Mouse (Mus musculus): ENCODE data around the gene H2-Eb2. TPM values are rescaled to one million over a fixed set of nuclear protein-coding genes. Genes with fewer than 3 reads are reported as not detected.

Gene H2-Eb2
- under 1 TPM in 1 of 2 experiments, not detected in 1; 0.10 TPM for total RNA-seq (2021)
- long read RNA-seq, experiment 1 = 0 reads
- long read RNA-seq, experiment 2 = 0 reads

DNA sequence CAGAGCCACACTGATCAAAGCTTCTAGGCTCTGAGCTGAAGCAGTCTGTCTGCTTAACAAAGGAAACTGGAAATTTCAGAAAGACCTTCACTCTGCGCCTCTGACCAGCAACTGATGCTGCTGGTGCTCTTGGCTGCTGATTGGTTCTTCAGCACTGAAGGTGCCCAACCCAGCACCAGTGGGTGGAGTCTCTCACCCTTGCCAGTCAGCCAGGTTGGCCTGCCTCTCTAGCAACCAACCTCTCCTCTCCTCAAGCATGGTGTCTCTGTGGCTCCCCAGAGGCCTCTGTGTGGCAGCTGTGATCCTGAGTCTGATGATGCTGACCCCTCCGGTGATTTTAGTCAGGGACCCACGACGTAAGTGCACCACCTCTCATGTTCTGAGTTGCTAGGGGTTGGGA lies at the start of gene H2-Eb2:
TSS of gene H2-Eb2 (plus strand) at position 230 of the 400 bp plus-strand sequence.
- intact Hi-C loops (cut with DNase I) = no loop called here
- no peak for DNase-seq

DNA sequence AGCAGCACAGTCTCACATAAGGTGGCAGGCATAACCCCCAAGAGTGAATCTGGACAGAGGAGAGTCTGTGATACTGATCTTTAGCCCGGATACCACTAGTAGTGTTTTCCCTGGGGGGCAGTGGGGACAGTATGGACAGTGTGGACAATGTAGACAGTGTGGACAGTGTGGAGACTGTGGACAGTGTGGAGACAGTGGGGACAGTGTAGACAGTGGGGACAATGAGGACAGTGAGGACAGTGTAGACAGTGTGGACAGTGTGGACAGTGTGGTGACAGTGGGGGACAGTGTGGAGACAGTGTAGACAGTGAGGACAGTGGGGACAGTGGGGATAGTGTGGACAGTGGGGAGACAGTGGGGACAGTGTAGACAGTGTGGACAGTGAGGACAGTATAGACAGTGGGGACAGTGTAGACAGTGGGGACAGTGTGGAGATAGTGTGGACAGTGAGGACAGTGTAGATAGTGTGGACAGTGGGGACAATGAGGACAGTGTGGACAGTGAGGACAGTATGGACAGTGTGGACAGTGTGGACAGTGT lies 44.9 kb upstream of the H2-Eb2 start:
- DNase-seq = no peak
- intact Hi-C loops (cut with DNase I) = no loop called here

DNA sequence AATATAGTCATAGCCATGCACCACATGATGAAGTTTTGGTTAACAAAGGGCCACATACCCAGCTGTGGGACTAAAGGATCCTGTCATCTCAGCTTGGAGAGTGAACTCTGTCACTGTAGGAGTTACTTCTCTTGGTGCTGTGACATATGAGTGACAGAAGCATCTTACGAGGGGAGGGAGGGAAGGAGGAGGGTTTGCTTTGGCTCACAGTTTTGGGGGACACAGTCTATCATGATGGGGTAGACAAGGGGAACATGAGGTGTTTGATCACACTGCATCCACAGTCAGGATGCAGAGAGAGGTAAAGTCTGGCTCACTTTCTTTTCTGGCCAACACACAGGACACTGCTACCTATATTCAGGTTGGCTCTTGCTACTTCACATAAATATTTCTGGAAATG lies 43.6 kb upstream of the H2-Eb2 start:
- DNase-seq = no peak
- intact Hi-C loops (cut with DNase I) = no loop called here

DNA sequence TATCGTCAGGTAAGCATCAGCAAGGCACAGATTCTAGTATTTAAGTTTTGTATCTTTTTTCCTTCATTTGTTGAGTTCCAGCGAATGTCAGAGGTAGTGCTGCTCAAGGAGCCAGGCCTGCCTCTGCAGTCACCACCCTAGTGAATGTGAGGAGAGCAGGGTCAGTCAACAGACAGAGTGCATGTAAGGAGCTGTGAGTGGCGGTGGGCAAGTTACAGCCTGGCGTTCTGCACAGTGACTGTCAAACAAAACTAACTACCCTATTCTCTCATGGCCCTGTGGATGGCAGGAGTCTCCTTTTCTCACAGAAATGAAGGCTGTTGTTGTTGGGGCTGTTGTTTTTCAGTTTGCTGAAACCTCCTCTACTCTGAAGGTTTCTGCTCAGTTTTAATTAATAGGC lies 40.1 kb upstream of the H2-Eb2 start:
- intact Hi-C loops (cut with DNase I) = no loop called here
- DNase-seq = no peak

DNA sequence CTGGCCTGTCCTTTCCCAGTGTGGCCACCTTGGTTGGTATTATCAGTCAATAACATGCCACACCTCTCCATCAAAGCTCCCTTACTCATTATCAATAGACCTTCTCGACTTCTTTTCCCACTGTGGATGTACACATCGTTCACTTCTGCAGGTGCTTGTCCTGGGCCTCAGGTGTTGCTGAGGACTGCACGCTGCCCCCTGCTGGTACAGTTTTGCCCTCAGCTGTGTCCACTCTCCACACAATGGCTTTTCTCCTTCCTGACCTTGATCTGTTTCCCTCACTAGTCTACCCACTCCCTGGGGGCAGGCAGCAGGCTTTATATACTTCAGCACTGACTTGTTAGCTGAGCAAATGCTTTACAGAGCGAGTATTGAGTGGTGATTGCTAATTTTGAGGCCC lies 39.6 kb upstream of the H2-Eb2 start:
- DNase-seq = peak; percentile 28 to 37
- intact Hi-C loops (cut with DNase I) = no loop called here

DNA sequence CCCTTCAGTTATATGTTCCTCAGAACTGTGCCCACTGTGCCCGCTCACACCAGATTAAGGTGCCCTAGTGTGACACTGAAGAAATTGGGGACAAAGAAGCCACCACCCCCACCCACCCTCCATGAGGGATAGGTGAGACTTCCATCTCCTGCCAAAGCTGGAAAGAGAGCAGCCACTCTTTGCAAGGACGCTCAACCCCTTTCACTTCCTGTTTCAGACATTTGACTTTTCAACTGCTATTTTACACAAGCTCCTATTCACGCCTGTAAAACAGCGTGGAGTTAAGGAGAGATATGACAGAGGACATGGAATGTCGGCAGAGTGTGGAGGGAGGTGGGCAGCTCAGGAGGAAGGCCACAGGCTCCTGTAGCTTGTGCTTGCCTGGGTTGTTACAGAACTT lies 39.0 kb upstream of the H2-Eb2 start:
- intact Hi-C loops (cut with DNase I) = no loop called here
- no peak for DNase-seq

DNA sequence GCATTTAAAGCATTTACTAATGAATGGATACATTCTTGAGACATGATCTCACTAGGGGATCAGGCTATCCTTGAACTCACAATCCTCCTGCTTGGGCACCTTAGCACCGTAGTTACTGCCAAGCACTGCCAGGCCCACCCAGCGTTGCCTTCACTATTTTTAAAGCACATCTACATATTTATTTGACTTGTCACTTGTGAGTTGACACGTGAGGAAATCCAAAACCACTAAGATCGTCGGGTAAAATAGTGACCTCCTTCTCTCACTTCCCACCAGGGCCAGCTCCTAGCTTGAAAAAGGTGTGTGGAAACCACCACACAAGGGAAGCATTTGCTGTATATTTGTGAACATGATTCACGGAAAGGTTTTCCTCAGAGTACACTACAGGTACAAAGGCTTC lies 38.5 kb upstream of the H2-Eb2 start:
- no peak for DNase-seq
- intact Hi-C loops (cut with DNase I) = no loop called here

DNA sequence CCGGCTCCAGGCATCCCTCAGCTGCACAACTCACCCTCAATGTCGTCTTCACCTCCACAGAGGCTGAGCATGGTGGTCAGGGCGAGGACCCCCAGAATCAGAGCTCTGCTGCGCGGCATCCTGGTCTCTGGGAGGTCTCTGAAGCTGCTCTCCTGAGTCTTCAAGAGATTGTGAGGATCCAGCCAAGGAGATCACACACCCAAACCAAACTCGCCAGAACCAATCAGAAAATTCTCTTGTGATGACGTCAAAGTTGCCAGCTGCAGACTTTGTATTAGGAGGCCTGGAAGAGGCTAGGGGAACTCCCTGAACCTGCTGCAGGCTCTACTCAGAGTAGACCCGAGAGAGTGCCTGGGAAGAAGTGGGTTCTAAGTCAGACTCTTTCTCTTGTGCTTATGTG lies 37.8 kb upstream of the H2-Eb2 start, which contains the start of gene H2-Aa:
TSS of gene H2-Aa (minus strand) at position 176 of the 400 bp plus-strand sequence.
- intact Hi-C loops (cut with DNase I) = no loop called here
- peak; percentile 74 to 85 for DNase-seq

DNA sequence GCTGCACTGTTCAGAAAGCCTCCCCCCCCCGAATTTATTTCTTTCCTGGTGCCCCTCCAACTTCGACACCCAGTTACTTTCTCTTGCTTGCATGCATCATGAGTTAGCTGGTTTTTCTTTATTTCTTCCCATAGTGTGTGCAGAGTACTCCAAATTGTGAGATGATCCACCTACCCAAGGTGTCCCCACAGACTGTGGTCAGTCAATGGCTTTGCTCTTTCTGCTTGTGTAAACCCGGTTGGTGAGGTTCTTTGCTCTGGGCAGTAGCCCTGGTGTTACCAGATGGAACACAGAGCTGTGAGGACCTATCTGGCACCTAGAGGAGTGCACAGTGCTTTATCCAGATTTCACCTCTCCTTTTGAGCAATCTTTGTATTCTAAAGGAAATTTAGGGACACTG lies 37.3 kb upstream of the H2-Eb2 start:
- DNase-seq = no peak
- intact Hi-C loops (cut with DNase I) = no loop called here

DNA sequence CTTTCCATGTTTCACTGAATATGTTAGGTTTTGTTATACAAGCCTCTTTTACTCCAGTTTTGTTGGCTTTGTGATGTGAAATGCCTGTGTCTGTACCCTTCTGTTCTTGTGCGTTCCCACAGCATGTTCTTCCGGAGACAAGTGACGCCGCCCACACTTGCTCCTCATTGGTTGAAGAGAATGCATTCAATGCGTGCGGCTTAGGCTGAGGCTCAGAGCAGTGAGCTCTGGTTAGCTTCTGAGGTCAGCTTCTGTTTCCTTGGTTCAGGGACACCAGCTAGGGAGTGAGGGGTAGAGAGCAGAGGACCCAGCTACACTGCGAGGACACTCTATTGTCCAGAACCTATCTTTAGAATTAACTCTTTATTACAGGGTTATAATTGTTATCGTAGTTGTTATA lies 33.9 kb upstream of the H2-Eb2 start:
- DNase-seq = peak; percentile 73 to 85
- intact Hi-C loops (cut with DNase I) = no loop called here

DNA sequence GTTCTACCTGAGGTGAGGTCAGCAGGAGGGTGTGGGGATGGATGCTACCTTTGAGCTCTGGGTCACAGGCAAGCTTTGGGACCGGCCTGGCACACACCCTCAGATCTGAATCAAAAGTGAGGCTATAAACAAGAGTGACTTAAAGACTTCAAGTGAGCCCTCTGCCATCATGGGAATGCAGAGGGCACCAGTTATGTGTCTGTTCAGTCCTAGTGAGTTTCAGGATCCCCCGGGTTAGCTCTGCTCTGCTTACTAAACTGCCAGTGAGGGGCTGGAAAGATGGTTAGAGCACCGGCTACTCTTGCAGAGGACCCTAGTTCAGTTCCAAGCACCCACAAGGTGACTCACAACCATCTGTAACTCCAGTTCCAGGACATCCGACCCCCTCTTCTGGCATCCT lies 32.9 kb upstream of the H2-Eb2 start:
- intact Hi-C loops (cut with DNase I) = no loop called here
- DNase-seq = no peak

DNA sequence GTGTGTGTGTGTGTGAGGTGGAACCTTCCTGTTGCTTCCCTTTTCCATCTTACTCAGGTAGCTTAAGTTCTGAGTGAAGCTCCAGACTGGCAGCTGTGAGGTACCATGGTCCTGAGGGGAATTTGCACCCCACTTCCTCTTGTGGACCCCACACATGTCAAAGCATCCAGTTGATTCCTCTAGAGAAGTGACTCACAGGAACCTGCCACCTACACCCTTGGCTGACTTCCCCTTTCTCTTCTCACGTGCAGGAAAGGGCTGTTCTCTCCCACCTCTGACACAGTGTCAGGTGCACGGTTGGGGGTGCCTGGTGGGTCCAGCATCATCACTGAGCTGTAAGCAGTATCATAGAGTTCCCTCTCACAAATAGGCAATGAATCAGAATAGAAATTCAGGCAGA lies 31.9 kb upstream of the H2-Eb2 start:
- intact Hi-C loops (cut with DNase I) = no loop called here
- DNase-seq = no peak

DNA sequence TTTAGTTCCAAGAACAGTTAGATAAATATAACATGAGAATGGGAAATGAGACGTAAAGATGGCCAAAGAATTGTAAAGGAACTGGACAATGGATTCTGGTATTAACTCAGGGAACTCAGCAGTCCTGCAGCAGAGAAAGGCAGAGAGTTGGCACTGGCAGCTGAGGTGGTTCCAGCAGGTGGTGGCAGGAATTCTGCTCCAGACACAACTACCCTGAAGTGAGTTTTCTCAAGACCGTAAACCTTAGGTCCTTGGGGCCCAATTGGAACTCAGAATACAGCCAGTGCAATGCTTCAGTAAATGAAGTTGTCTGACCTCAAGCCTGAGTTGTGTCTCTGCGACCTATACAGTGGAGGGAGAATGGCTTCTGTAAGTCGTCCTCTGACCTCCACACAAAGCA lies 31.2 kb upstream of the H2-Eb2 start:
- intact Hi-C loops (cut with DNase I) = no loop called here
- no peak for DNase-seq

DNA sequence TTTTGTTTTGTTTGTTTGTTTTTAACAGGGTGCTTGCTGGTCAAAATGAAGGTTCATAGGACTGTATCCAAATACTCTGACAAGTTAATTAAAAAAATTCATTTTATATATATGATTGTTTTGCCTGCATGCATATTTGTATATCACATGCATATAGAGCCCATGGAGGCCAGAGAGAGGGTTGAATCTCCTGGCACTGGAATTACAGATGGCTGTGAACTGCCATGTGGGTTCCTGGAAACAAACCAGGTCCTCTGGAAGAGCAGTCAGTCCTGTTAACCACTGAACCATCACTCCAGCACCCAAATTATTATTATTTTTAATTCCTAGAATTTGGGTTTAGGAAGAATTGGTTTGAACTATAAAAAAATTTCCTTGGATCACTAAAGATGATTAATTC lies 30.2 kb upstream of the H2-Eb2 start:
- no peak for DNase-seq
- intact Hi-C loops (cut with DNase I) = no loop called here

DNA sequence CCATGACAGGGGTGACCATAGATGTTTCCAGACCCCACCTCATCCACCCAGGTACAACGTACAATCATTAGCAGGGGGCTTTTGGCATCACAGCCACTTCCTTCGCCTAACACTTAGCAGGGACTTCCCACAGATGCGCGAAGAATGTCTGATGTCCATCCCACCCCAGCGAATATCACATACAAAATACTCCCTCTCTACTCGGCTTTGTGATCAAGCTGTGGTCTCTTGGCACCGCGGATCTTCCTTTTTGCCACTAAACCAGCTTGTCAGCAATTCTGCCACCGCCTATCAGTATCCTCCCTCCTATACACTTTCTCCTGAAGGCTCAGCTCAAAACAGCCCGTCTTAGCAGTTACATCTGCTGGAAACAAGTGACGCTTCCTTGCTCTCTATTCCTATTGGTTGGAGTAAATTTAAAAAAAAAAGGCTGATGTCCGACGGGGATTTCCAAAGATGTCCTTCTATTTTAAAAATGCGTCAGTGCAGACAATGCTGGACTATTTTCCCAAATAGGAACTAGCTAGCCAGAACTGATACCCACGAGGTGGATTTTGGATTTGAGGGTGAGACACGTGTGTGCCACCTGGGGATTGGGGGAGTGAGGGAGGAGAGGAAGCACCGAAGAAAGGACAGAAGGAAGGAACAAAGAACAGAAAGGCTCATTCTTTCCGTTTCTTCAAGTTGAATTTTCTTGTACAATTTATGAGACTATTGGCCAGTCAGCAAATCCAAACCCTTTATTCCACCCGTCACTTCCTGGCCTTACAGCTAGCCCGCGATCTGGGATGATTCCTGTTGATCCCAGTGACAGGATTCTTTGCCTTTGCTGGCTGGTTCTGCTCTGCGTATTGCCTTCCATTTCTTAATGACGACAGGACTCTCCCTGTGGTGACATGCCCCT lies 29.3 kb upstream of the H2-Eb2 start:
- peak; percentile 12 to 55 for DNase-seq
- intact Hi-C loops (cut with DNase I) = no loop called here

DNA sequence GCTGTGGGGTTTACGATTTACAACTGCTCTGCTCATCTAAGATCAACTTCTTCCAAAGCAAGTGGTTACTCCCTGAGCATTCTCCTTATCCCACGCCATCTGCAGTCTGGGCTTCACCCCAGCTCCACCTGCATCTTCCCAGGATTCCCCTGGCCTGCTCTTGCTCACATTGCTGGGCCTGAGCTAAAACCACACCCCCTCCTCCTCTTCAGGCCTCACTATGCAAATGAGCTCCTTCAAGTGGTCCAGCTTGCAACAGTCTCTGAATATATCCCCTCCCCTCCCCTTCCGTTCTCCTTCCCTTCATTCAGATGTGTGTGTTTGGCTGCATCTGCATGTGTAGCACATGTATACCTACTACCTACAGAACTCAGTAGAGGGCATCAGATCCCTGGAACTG lies 26.1 kb upstream of the H2-Eb2 start:
- intact Hi-C loops (cut with DNase I) = no loop called here
- no peak for DNase-seq

DNA sequence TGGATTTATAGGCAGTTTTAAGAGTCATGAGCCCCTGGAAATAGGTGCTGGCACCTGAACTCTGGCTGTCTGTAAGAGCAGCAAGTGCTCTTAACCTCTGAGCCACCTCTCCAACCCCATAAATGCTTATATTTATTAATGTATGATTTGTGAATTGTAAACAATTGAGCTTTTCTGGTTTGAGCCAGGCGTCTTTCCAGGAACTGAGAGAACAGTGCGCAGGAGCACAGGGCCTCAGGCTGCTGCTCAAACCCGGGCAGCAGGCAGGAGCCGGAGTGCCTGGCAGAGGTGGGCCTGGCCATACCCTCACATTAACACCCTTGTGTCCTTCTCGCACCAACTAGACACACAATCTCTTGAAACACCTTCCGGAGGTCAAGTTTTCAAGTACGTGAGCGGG lies 25.4 kb upstream of the H2-Eb2 start:
- intact Hi-C loops (cut with DNase I) = no loop called here
- DNase-seq = no peak

DNA sequence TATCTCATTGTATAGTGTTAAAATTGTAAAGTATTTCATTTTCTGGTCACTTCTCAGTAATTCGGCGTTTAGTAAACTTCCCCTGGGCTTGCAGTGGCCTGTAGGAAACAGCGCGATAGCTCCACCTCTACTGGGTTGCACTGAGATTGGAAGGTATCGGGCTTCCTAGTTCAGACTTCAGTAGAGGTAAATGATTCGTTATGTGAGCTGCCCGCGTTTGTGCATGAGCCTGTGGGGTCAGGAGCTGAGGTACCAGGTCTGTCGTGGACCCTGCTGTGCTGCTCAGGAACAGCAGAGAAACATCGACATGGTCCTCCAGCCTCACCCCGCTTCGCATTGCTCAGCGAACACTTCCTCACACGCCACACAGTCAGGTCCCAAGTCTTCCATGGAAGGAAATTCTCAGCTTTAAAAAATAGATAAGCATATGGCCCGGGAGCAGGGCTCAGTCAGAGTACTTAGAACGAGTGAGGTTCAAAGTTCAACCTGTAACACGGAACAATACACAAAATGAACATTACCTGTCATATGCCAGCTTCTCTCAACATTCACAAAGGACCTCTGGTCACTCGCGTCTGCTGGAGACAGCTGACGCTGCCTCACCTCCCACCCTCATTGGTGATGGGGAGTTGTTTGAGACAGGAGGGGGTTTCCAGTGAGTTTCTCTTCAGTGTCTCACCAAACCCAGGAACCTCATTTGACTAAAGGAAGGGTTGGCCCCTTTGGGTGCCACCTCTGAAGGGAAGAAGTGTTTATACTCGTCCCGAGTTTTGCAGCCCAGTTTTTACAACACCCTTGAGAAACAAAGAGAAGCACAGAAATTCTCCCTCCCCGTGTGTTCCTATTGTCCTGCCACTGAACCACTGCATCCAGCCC lies 24.5 kb upstream of the H2-Eb2 start:
- DNase-seq = no peak
- intact Hi-C loops (cut with DNase I) = no loop called here

DNA sequence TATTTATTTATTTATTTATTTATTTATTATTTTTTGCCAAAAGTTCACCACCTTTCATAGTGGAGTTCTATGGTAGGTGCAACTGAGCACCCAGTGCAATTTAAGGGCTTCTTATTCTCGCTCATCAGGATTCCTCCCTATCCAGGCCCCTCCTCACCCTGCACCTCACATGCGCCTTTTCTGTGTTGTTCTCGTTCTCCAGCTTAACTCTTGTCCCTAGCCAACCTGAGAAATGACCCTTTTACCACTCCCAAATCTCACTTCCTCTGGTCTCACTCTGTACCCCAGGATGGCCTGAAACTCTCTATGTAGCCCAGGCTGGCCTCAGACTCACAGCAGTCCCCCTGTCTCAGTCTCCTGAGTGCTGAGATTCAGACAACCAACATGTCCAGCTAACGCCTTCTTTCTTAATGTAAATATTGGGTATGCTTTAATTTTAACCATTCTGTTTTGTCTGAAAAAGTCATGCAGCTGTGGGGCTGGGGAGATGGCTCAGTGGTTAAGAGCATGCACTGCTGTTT lies 23.7 kb upstream of the H2-Eb2 start:
- no peak for DNase-seq

DNA sequence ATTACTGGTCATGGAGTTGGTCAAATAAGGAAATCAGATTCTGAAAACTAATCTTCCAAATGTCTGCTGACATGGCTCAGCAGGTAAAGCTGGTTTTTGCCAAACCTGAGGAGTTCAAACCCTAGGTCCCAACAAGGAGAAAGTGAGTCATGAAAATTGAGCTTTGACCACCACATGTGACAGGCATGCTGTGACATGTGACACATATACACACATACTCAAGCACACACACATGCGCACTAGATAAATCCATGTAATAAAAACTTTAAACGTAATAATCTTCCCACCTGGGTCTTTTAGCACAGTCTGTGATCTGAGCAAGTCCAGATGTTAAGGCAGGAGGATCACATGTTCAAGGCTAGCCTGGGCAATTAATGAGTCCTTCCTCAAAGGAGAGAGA lies 21.7 kb upstream of the H2-Eb2 start:
- no peak for DNase-seq
- intact Hi-C loops (cut with DNase I) = no loop called here

More for the DNA sequence above, 23.7 kb upstream of the H2-Eb2 start:
- intact Hi-C loops (cut with DNase I) = no loop called here

DNA sequence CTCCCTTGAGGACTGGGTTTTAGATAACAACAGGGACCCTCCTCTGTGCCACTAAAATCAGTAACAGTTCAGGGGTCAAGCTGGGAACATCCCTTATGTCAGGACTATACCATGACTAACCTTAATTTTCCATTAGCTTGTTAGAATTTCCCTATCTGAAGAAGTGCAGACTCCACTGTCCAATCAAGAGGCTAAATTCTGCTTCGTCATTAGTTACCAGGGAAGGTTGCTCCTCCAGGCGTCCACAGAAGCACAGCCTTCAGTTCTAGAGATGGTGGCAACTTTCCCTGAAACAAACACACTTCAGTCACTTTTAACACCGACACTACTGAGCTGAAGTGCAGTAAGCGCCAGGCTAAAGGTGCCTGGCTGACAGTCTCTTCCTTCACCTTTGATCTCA lies 20.7 kb upstream of the H2-Eb2 start:
- intact Hi-C loops (cut with DNase I) = no loop called here
- peak; percentile 49 to 73 for DNase-seq

Data from heart, postnatal 14 days (tissue).